Mouse (Mus musculus): Measurements from ENCODE around the gene Sprr4.

GRCm38 (mm10) chr3:92500393-92500792 lies at the start of gene Sprr4:
- TF ChIP-seq CTCF (IDR thresholded peaks at IDR 0.05): no peak
- no peak for TF ChIP-seq EP300 (IDR thresholded peaks at IDR 0.05)

All from lung, postnatal 0 days (tissue).